Mouse (Mus musculus) brown adipose tissue, adult 24 weeks (tissue): Measurements from ENCODE around the gene Map9. TPM values are rescaled to one million over a fixed set of nuclear protein-coding genes. Genes with fewer than 3 reads are reported as not detected.
"Not testable (repeated sequence)": the region's sequence is repeated elsewhere in the genome, so short reads cannot be mapped to it uniquely, and the experiment has no call there.

Experiments
- H3K27ac ChIP-seq: fragments of 200-500 bp; replicated peaks from 2 replicates; pipeline ENCODE4 v1.5.1; 2012; ENCODE audit warnings: low read depth, mild to moderate bottlenecking, low read length
- H3K4me1 ChIP-seq: fragments of 200-500 bp; 2 replicates; pipeline ENCODE4 v1.6.1; 2012; ENCODE audit warnings: low read length, mixed read lengths; ENCODE audit not compliant: control insufficient read depth, insufficient read depth, insufficient read length
- H3K4me3 ChIP-seq: fragments of 200-500 bp; 2 replicates; pipeline ENCODE4 v1.5.1; 2012; ENCODE audit warnings: low read depth, mild to moderate bottlenecking, low read length, moderate library complexity; ENCODE audit not compliant: insufficient read depth
- polyA plus RNA-seq: library from polyadenylated mRNA; stranded (reverse); fragments of >200 nt; gene quantifications from 2 replicates; pipeline ENCODE4 v1.2.4, GENCODE M21; 2012; ENCODE audit not compliant: missing spikeins, insufficient read depth, insufficient read length

Map9 gene
- polyA plus RNA-seq, 1 experiment: 8.8 TPM

DNA sequence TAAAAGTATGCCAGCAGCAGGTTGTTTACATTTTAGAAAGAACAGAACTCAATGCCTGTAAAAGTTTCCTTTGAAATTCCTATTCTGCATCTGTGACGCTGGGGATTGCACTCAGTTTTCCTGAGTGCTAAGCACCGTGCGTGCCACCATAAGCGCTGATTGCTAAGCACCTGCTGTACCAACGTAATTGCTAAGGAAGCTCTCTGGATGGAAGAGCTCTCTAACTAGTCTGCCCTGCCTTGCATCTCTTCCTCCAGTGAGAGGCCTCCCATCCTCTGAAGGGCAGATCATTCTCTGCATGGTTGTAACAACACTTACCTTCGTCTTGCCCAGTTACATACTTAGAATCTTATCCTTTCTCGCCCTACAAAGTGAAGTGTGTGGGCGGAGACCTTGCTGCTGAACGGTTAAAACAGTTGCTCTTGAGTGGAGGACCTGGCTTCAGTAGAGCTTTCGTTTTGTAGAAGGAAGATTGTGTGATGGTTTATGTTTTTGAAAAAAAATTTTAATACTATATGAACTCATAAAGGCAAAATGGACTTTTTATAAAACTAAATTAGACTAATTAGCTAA, 12.7 kb downstream of the Map9 start:
- no peak overlapping the region for H3K4me3 ChIP-seq
- H3K27ac ChIP-seq: no peak overlapping the region
- H3K4me1 ChIP-seq: no peaks in the 10 kb centered on the region

GRCm38 (mm10) chr3:82376965-82377364, 19.1 kb downstream of the Map9 start:
- no peak overlapping the region for H3K4me3 ChIP-seq
- no peaks in the 10 kb centered on the region for H3K4me1 ChIP-seq
- H3K27ac ChIP-seq: no peak overlapping the region

GRCm38 (mm10) chr3:82382325-82382724, 24.5 kb downstream of the Map9 start:
- 0 out of 2 replicates have a peak, but pooled peaks cover 3% of the 10 kb centered on the region for H3K4me1 ChIP-seq
- H3K4me3 ChIP-seq: no peak overlapping the region
- no peak overlapping the region for H3K27ac ChIP-seq

DNA sequence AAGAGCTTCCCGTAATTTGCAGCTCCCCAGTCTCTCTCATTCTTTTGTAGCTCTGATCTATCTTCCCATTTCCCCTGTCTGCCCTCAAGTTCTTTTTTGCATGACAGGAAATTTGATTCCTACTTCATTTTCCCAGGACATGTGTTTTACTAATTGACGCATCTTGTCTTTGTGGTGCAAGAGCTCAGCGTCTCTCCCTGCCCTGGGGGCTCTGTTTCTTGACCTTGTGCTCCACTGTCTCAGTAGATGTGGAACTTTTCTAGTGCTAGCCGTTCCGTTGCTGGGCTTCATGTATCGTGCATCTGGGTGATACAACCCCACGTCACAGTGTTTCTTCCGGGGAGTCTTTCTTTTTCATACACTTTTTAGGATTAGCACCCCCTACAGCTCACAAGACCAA, 27.2 kb downstream of the Map9 start:
- Histone ChIP-seq H3K27ac (no peak overlapping the region), H3K4me3 (no peak overlapping the region), H3K4me1 (0 out of 2 replicates have a peak, but pooled peaks cover 3% of the 10 kb centered on the region)

GRCm38 (mm10) chr3:82405830-82406229, 48.0 kb downstream of the Map9 start:
- Histone ChIP-seq H3K4me3 (no peak overlapping the region), H3K27ac (no peak overlapping the region), H3K4me1 (no peaks in the 10 kb centered on the region)

DNA sequence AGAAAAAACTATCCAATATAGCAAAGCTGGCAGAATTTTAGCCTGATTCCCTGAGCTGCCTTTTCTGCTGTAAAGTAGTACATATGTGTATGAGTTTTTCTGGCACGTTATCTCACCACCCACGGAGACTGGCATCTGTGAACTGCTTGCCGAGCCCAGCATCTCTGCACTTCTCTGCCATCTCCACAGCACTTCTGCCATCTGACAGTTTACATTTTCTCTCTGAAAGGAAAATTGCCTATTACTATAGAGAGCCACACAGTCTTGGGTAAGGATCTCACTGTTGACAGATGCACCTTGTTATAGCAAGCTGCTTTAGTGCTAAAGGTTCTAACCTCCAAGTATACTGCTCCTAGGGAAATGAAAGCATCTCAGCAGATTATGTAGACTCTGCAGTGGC, 48.5 kb downstream of the Map9 start:
- Histone ChIP-seq H3K27ac (no peak overlapping the region), H3K4me1 (no peaks in the 10 kb centered on the region), H3K4me3 (no peak overlapping the region)

DNA sequence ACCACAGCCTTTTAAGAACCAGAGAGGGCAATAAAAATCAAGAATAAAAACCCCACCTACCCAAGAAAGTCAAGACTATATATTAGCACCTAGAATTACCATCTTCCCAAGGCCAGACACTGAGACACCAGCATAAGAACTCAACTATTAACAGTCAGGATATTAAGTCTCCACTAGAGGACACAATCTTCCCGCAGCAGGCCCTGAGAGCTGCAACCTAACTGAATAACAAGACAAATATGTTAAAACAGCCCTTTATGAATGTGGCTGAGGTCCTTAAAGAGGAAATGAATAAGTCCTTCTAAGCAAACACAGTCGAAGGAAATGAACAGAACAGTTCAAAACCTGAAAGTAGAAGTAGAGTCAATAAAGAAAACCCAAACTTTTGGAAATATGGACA, 49.6 kb downstream of the Map9 start:
- Histone ChIP-seq H3K4me3 (no peak overlapping the region), H3K4me1 (no peaks in the 10 kb centered on the region), H3K27ac (no peak overlapping the region)

DNA sequence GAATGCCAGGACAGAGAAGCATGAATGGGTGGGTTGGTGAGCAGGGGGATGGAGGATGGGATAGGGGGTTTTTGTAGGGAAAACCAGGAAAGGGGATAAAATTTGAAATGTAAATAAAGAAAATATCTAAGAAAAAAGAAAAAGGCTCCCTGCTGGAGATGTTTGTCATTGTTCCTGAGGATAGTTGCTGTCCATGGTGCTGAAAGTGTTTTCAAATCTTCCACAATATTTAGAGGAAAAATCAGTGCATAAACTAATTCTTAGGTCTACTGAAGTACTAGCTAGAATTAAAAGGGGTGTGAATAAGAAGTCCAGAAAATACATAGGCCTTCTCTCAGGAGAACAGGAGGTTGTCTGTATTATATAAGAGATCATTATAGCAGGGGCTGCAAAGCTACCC, 54.6 kb downstream of the Map9 start:
- H3K4me1 ChIP-seq: no peaks in the 10 kb centered on the region
- no peak overlapping the region for H3K27ac ChIP-seq
- H3K4me3 ChIP-seq: no peak overlapping the region

- Histone ChIP-seq H3K4me1 (no peaks in the 10 kb centered on the region), H3K4me3 (no peak overlapping the region), H3K27ac (no peak overlapping the region)
Observed at GRCm38 (mm10) chr3:82417958-82418357, 60.1 kb downstream of the Map9 start.

DNA sequence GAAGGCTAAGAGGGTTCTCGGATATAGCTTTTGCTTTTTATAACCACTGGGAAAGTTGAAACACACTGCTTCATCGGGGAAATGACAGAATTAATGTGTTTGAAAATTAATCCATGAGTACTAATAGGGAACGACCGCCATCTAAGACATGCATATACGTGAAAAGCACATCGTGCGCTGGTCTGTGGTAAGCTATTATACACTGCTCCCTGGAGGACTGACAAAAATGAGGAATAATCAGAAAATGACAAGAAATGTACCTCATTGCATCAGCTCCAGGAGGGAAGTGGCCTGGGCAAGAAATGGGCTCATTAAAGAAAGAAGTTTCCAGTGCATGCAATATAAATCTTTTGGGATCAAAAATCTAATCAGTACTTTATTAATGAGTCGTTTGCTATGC, 77.5 kb downstream of the Map9 start:
- Histone ChIP-seq H3K27ac (no peak overlapping the region), H3K4me3 (no peak overlapping the region), H3K4me1 (no peaks in the 10 kb centered on the region)

- H3K4me3 ChIP-seq: no peak overlapping the region
- no peak overlapping the region for H3K27ac ChIP-seq
- H3K4me1 ChIP-seq: no peaks in the 10 kb centered on the region
Observed at GRCm38 (mm10) chr3:82440976-82441375, 83.1 kb downstream of the Map9 start.

GRCm38 (mm10) chr3:82441601-82442000, 83.8 kb downstream of the Map9 start:
- H3K4me1 ChIP-seq, H3K4me3 ChIP-seq, H3K27ac ChIP-seq: not testable (repeated sequence)

Other genes with a start within 250 kb of the Map9 start
- gene Gucy1a1, start 212.3 kb upstream of the Map9 start, polyA plus RNA-seq: 2.8 and 4.3 TPM in 2 replicates
- gene Npy2r, start 190.0 kb downstream of the Map9 start, polyA plus RNA-seq: not detected in 2 replicates